Mouse (Mus musculus) heart, adult 11 months (tissue): ENCODE results near the gene Ccdc81.

Experiments used
- DNase-seq: peaks from one replicate; pipeline ENCODE4 v3.0.0; 2022

The Ccdc81 gene

GRCm38 (mm10) chr7:89864769-89865168 is 38.7 kb downstream of the Ccdc81 start:
- DNase-seq = peak; percentile 19

- peak; percentile 96 for DNase-seq
Observed at GRCm38 (mm10) chr7:89856440-89857217, 46.8 kb downstream of the Ccdc81 start.

- DNase-seq = no peak
Observed at GRCm38 (mm10) chr7:89855196-89855595, 48.2 kb downstream of the Ccdc81 start.

GRCm38 (mm10) chr7:89853131-89853530 is 50.3 kb downstream of the Ccdc81 start:
- DNase-seq = peak; percentile 72

- DNase-seq = peak; percentile 55
Observed at GRCm38 (mm10) chr7:89852158-89853095, 51.0 kb downstream of the Ccdc81 start.

- DNase-seq = peak; percentile 94
Observed at GRCm38 (mm10) chr7:89850510-89850909, 52.9 kb downstream of the Ccdc81 start.

GRCm38 (mm10) chr7:89845669-89846068 is 57.8 kb downstream of the Ccdc81 start:
- peak; percentile 92 for DNase-seq

GRCm38 (mm10) chr7:89843533-89843932 is 59.9 kb downstream of the Ccdc81 start:
- DNase-seq = peak; percentile 84

GRCm38 (mm10) chr7:89843121-89843520 is 60.3 kb downstream of the Ccdc81 start:
- DNase-seq = peak; percentile 64

GRCm38 (mm10) chr7:89842404-89842715 is 61.1 kb downstream of the Ccdc81 start:
- peak; percentile 78 for DNase-seq

GRCm38 (mm10) chr7:89841670-89842403 is 61.6 kb downstream of the Ccdc81 start:
- DNase-seq = peak; percentile 94

GRCm38 (mm10) chr7:89839721-89840120 is 63.7 kb downstream of the Ccdc81 start:
- peak; percentile 89 for DNase-seq

GRCm38 (mm10) chr7:89837841-89838240 is 65.6 kb downstream of the Ccdc81 start:
- peak; percentile 96 for DNase-seq

GRCm38 (mm10) chr7:89836676-89837075 is 66.8 kb downstream of the Ccdc81 start:
- peak; percentile 53 for DNase-seq

GRCm38 (mm10) chr7:89835566-89835965 is 67.9 kb downstream of the Ccdc81 start:
- DNase-seq = peak; percentile 90

GRCm38 (mm10) chr7:89833521-89833920 is 69.9 kb downstream of the Ccdc81 start:
- DNase-seq = peak; percentile 42

GRCm38 (mm10) chr7:89829201-89829600 is 74.2 kb downstream of the Ccdc81 start:
- DNase-seq = peak; percentile 85

- peak; percentile 72 for DNase-seq
Observed at GRCm38 (mm10) chr7:89828436-89829065, 74.9 kb downstream of the Ccdc81 start.
